Mouse (Mus musculus) C2C12 (cell line): ENCODE data around the gene Tmem106c. TPM values are rescaled to one million over a fixed set of nuclear protein-coding genes. Genes with fewer than 3 reads are reported as not detected.

Experiments used
- H3K27me3 ChIP-seq: one replicate; pipeline ENCODE4 v1.6.1; 2011; ENCODE audit not compliant: control insufficient read depth, insufficient read depth, insufficient read length
- H3K36me3 ChIP-seq: one replicate; pipeline ENCODE4 v1.6.1; 2011; ENCODE audit not compliant: control insufficient read depth, insufficient read depth
- H3K4me3 ChIP-seq: one replicate; pipeline ENCODE4 v1.5.1; 2011; ENCODE audit warnings: mild to moderate bottlenecking, control low read depth; ENCODE audit not compliant: poor library complexity, insufficient read depth, severe bottlenecking
- H3K79me2 ChIP-seq: one replicate; pipeline ENCODE4 v1.6.1; 2011; ENCODE audit not compliant: control insufficient read depth, insufficient read depth
- H3K79me3 ChIP-seq: one replicate; pipeline ENCODE4 v1.6.1; 2011; ENCODE audit warnings: low read depth, control low read depth
- H3ac ChIP-seq: one replicate; pipeline ENCODE3; 2011; ENCODE audit warnings: low read depth; ENCODE audit not compliant: control insufficient read depth, insufficient read length
- CEBPB ChIP-seq: IDR thresholded peaks from one replicate; pipeline ENCODE4 v1.6.1; 2011; ENCODE audit warnings: low read depth, mild to moderate bottlenecking, control low read depth, moderate library complexity
- CTCF ChIP-seq: IDR thresholded peaks from one replicate; pipeline ENCODE4 v1.5.1; 2011; ENCODE audit not compliant: control insufficient read depth, insufficient read depth, insufficient read length
- FOSL1 ChIP-seq: IDR thresholded peaks from one replicate; pipeline ENCODE4 v1.8.0; 2011; ENCODE audit warnings: mild to moderate bottlenecking, low read length; ENCODE audit not compliant: poor library complexity, insufficient read depth, severe bottlenecking
- MAX ChIP-seq: IDR thresholded peaks from one replicate; pipeline ENCODE4 v1.6.1; 2011; ENCODE audit warnings: mild to moderate bottlenecking, control low read depth
- MYOD1 ChIP-seq: IDR thresholded peaks from one replicate; pipeline ENCODE4 v1.6.1; 2011; ENCODE audit warnings: low read depth; ENCODE audit not compliant: control insufficient read depth, insufficient read length
- MYOG ChIP-seq: IDR thresholded peaks from one replicate; pipeline ENCODE4 v1.6.1; 2011; ENCODE audit not compliant: control insufficient read depth, insufficient read length; ENCODE audit errors: extremely low read depth
- USF1 ChIP-seq: IDR thresholded peaks from one replicate; pipeline ENCODE4 v1.6.1; 2011; ENCODE audit warnings: low read depth, mild to moderate bottlenecking, control low read depth, moderate library complexity
- polyA plus RNA-seq: library from polyadenylated mRNA; unstranded; fragments of >200 nt; fragmentation: generic; extraction: Trizol; gene quantifications from one replicate; pipeline ENCODE4 v1.2.1, GENCODE M21; 2012; ENCODE audit warnings: missing spikeins

Tmem106c gene
- polyA plus RNA-seq, 1 experiment = 7.6 TPM

- H3K27me3 ChIP-seq = peaks cover 16% of the 10 kb centered on the region
- TF ChIP-seq FOSL1 = no peak
- peak; percentile 87 for TF ChIP-seq CEBPB
- no peak overlapping the region for H3K4me3 ChIP-seq
- no peaks in the 10 kb centered on the region for H3K36me3 ChIP-seq
- H3ac ChIP-seq = no peak overlapping the region
- no peaks in the 10 kb centered on the region for H3K79me3 ChIP-seq
- H3K79me2 ChIP-seq = no peaks in the 10 kb centered on the region
Observed at GRCm38 (mm10) chr15:97940088-97940487, 23.9 kb upstream of the Tmem106c start.

GRCm38 (mm10) chr15:97941306-97941705 lies 22.7 kb upstream of the Tmem106c start:
- H3K79me2 ChIP-seq = no peaks in the 10 kb centered on the region
- H3K4me3 ChIP-seq = no peak overlapping the region
- TF ChIP-seq MAX = no peak
- no peak for TF ChIP-seq MYOG
- TF ChIP-seq MYOD1 = no peak
- no peak for TF ChIP-seq USF1
- H3K27me3 ChIP-seq = peaks cover 17% of the 10 kb centered on the region
- H3ac ChIP-seq = no peak overlapping the region
- no peaks in the 10 kb centered on the region for H3K36me3 ChIP-seq
- no peaks in the 10 kb centered on the region for H3K79me3 ChIP-seq

- no peaks in the 10 kb centered on the region for H3K79me2 ChIP-seq
Observed at GRCm38 (mm10) chr15:97942538-97942937, 21.5 kb upstream of the Tmem106c start.

GRCm38 (mm10) chr15:97943356-97943755 lies 20.6 kb upstream of the Tmem106c start:
- Histone ChIP-seq H3K79me3 (no peaks in the 10 kb centered on the region), H3ac (no peak overlapping the region), H3K27me3 (peaks cover 17% of the 10 kb centered on the region), H3K4me3 (no peak overlapping the region), H3K36me3 (no peaks in the 10 kb centered on the region), H3K79me2 (no peaks in the 10 kb centered on the region)
- no peak for TF ChIP-seq FOSL1
- no peak for TF ChIP-seq CEBPB
- no peak for TF ChIP-seq CTCF
- TF ChIP-seq USF1 = no peak
- no peak for TF ChIP-seq MYOG
- TF ChIP-seq MAX = no peak
- no peak for TF ChIP-seq MYOD1

More at GRCm38 (mm10) chr15:97942538-97942937, 21.5 kb upstream of the Tmem106c start:
- H3K36me3 ChIP-seq = no peaks in the 10 kb centered on the region
- no peak overlapping the region for H3ac ChIP-seq
- H3K27me3 ChIP-seq = peaks cover 17% of the 10 kb centered on the region
- no peak overlapping the region for H3K4me3 ChIP-seq
- H3K79me3 ChIP-seq = no peaks in the 10 kb centered on the region
- TF ChIP-seq CEBPB = no peak
- no peak for TF ChIP-seq MYOD1
- TF ChIP-seq FOSL1 = no peak
- no peak for TF ChIP-seq MAX
- TF ChIP-seq MYOG = no peak
- no peak for TF ChIP-seq CTCF

- Histone ChIP-seq H3K4me3 (no peak overlapping the region), H3K36me3 (no peaks in the 10 kb centered on the region), H3ac (no peak overlapping the region), H3K79me3 (no peaks in the 10 kb centered on the region), H3K79me2 (no peaks in the 10 kb centered on the region), H3K27me3 (peaks cover 30% of the 10 kb centered on the region)
- TF ChIP-seq USF1 (no peak), MAX (no peak), CEBPB (no peak), MYOG (no peak), CTCF (no peak), MYOD1 (no peak), FOSL1 (no peak)
Observed at GRCm38 (mm10) chr15:97944919-97945574, 19.0 kb upstream of the Tmem106c start.

GRCm38 (mm10) chr15:97945656-97946315 lies 18.2 kb upstream of the Tmem106c start:
- peaks cover 30% of the 10 kb centered on the region for H3K27me3 ChIP-seq
- no peak overlapping the region for H3K4me3 ChIP-seq
- no peaks in the 10 kb centered on the region for H3K36me3 ChIP-seq
- H3ac ChIP-seq = no peak overlapping the region
- TF ChIP-seq MYOD1 (no peak), USF1 (no peak), MAX (no peak), MYOG (no peak), CEBPB (no peak), FOSL1 (no peak), CTCF (no peak)
- no peaks in the 10 kb centered on the region for H3K79me2 ChIP-seq
- H3K79me3 ChIP-seq = no peaks in the 10 kb centered on the region
